Mouse (Mus musculus) E14TG2a.4 (cell line): ENCODE measurements around the gene Dpf2.

Experiments used
- H3K27me3 ChIP-seq: 2 replicates; pipeline ENCODE4 v1.6.1; 2014; ENCODE audit warnings: low read length, control low read depth; ENCODE audit not compliant: insufficient read depth
- H3K36me3 ChIP-seq: 2 replicates; pipeline ENCODE4 v1.6.1; 2014; ENCODE audit warnings: low read length, control low read depth; ENCODE audit not compliant: insufficient read depth
- H3K4me1 ChIP-seq: replicated peaks from 2 replicates; pipeline ENCODE4 v1.6.1; 2014; ENCODE audit warnings: low read depth, low read length, control low read depth
- H3K4me3 ChIP-seq: replicated peaks from 2 replicates; pipeline ENCODE4 v1.5.1; 2014; ENCODE audit warnings: mild to moderate bottlenecking, low read length
- H3K9me3 ChIP-seq: 2 replicates; pipeline ENCODE4 v1.6.1; 2014; ENCODE audit warnings: low read length, control low read depth
- CTCF ChIP-seq: conservative IDR thresholded peaks from 2 replicates; pipeline ENCODE4 v1.5.1; 2014; ENCODE audit warnings: low read length
- NANOG ChIP-seq: IDR thresholded peaks from 2 replicates; pipeline ENCODE4 v1.6.1; 2014; ENCODE audit warnings: borderline replicate concordance, low read length, mixed read lengths
- POU5F1 ChIP-seq: IDR thresholded peaks from 2 replicates; pipeline ENCODE4 v1.6.1; 2014; ENCODE audit warnings: low read length, borderline replicate concordance

Dpf2 gene

GRCm38 (mm10) chr19:5913007-5913719 is at the start of gene Dpf2:
Dpf2 (minus strand) TSS chr19:5913010.
- peaks cover 43% of the 10 kb centered on the region for H3K36me3 ChIP-seq
- H3K27me3 ChIP-seq = no peaks in the 10 kb centered on the region
- H3K4me1 ChIP-seq = peaks cover 63% of the 10 kb centered on the region
- TF ChIP-seq POU5F1 (no peak), NANOG (no peak), CTCF (no peak)
- H3K4me3 ChIP-seq = peak within 1 kb of the TSS; percentile 99
- no peaks in the 10 kb centered on the region for H3K9me3 ChIP-seq

GRCm38 (mm10) chr19:5957371-5957770 is 44.6 kb upstream of the Dpf2 start:
- Histone ChIP-seq H3K36me3 (peaks cover 97% of the 10 kb centered on the region), H3K4me1 (peaks cover 64% of the 10 kb centered on the region), H3K27me3 (no peaks in the 10 kb centered on the region), H3K9me3 (no peaks in the 10 kb centered on the region), H3K4me3 (no peak overlapping the region)
- TF ChIP-seq CTCF (no peak), NANOG (no peak), POU5F1 (no peak)

- H3K9me3 ChIP-seq = no peaks in the 10 kb centered on the region
- H3K4me3 ChIP-seq = no peak overlapping the region
- peaks cover 66% of the 10 kb centered on the region for H3K4me1 ChIP-seq
- H3K36me3 ChIP-seq = peaks cover 99% of the 10 kb centered on the region
- no peaks in the 10 kb centered on the region for H3K27me3 ChIP-seq
- TF ChIP-seq NANOG = no peak
- TF ChIP-seq POU5F1 = no peak
- TF ChIP-seq CTCF = peak; percentile 88
Measured at GRCm38 (mm10) chr19:5956685-5957084, 43.9 kb upstream of the Dpf2 start.

GRCm38 (mm10) chr19:5955704-5956670 is 43.2 kb upstream of the Dpf2 start:
- Histone ChIP-seq H3K36me3 (peaks cover 99% of the 10 kb centered on the region), H3K27me3 (no peaks in the 10 kb centered on the region), H3K9me3 (no peaks in the 10 kb centered on the region), H3K4me3 (no peak overlapping the region), H3K4me1 (peaks cover 64% of the 10 kb centered on the region)
- no peak for TF ChIP-seq POU5F1
- TF ChIP-seq NANOG = no peak
- TF ChIP-seq CTCF = no peak

- Histone ChIP-seq H3K4me1 (peaks cover 66% of the 10 kb centered on the region), H3K27me3 (no peaks in the 10 kb centered on the region), H3K36me3 (peaks cover 100% of the 10 kb centered on the region), H3K9me3 (no peaks in the 10 kb centered on the region), H3K4me3 (no peak overlapping the region)
- TF ChIP-seq CTCF = no peak
- TF ChIP-seq POU5F1 = no peak
- no peak for TF ChIP-seq NANOG
Measured at GRCm38 (mm10) chr19:5954936-5955335, 42.1 kb upstream of the Dpf2 start.

- no peak for TF ChIP-seq NANOG
- TF ChIP-seq POU5F1 = no peak
- no peak for TF ChIP-seq CTCF
- H3K4me1 ChIP-seq = peaks cover 65% of the 10 kb centered on the region
- no peak overlapping the region for H3K4me3 ChIP-seq
- H3K36me3 ChIP-seq = peaks cover 100% of the 10 kb centered on the region
- no peaks in the 10 kb centered on the region for H3K9me3 ChIP-seq
- no peaks in the 10 kb centered on the region for H3K27me3 ChIP-seq
Measured at GRCm38 (mm10) chr19:5954031-5954710, 41.4 kb upstream of the Dpf2 start.

- Histone ChIP-seq H3K36me3 (peaks cover 100% of the 10 kb centered on the region), H3K9me3 (no peaks in the 10 kb centered on the region), H3K4me3 (no peak overlapping the region), H3K4me1 (peaks cover 61% of the 10 kb centered on the region), H3K27me3 (no peaks in the 10 kb centered on the region)
- TF ChIP-seq NANOG = no peak
- TF ChIP-seq POU5F1 = no peak
- no peak for TF ChIP-seq CTCF
Measured at GRCm38 (mm10) chr19:5953201-5953770, 40.5 kb upstream of the Dpf2 start.
